Mouse (Mus musculus) myocyte (in vitro differentiated cells): ENCODE measurements around the gene Wwc1. TPM values are rescaled to one million over a fixed set of nuclear protein-coding genes. Genes with fewer than 3 reads are reported as not detected.

Experiments used
- H3K27me3 ChIP-seq: one replicate; pipeline ENCODE4 v1.6.1; 2011; ENCODE audit not compliant: control insufficient read depth, insufficient read depth, insufficient read length
- H3K36me3 ChIP-seq: one replicate; pipeline ENCODE4 v1.6.1; 2011; ENCODE audit not compliant: control insufficient read depth, insufficient read depth
- H3K4me2 ChIP-seq: one replicate; pipeline ENCODE4 v1.6.1; 2011; ENCODE audit warnings: low read depth, control low read depth
- H3K4me3 ChIP-seq: one replicate; pipeline ENCODE4 v1.5.1; 2011; ENCODE audit warnings: mild to moderate bottlenecking, control low read depth, moderate library complexity
- H3K79me2 ChIP-seq: one replicate; pipeline ENCODE4 v1.6.1; 2011; ENCODE audit not compliant: control insufficient read depth, insufficient read depth
- H3ac ChIP-seq: one replicate; pipeline ENCODE4 v1.6.1; 2011; ENCODE audit not compliant: control insufficient read depth, insufficient read length
- CEBPB ChIP-seq: IDR thresholded peaks from 2 replicates; pipeline ENCODE4 v1.6.1; 2011; ENCODE audit warnings: mild to moderate bottlenecking, moderate library complexity; ENCODE audit not compliant: poor library complexity, insufficient read depth, severe bottlenecking
- E2F4 ChIP-seq: IDR thresholded peaks from one replicate; pipeline ENCODE4 v1.6.1; 2011; ENCODE audit warnings: mild to moderate bottlenecking, control low read depth, moderate library complexity; ENCODE audit not compliant: insufficient read depth
- MAX ChIP-seq: IDR thresholded peaks from one replicate; pipeline ENCODE4 v1.6.1; 2011; ENCODE audit warnings: low read depth, mild to moderate bottlenecking, control low read depth
- MYOD1 ChIP-seq, 3 experiments: IDR thresholded peaks; one replicate each; pipeline ENCODE4 v1.6.1; 2011; ENCODE audit warnings: control low read depth in 2 of 3, low read depth in 2 of 3, mild to moderate bottlenecking in 2 of 3, moderate library complexity in 1 of 3; ENCODE audit not compliant: insufficient read length in 2 of 3, control insufficient read depth in 1 of 3
- MYOG ChIP-seq, 3 experiments: IDR thresholded peaks; one replicate each; pipeline ENCODE4 v1.6.1; 2011; ENCODE audit warnings: control low read depth in 2 of 3, low read depth in 2 of 3, mild to moderate bottlenecking in 2 of 3; ENCODE audit not compliant: insufficient read length in 2 of 3, control insufficient read depth in 1 of 3, insufficient read depth in 1 of 3
- POLR2A ChIP-seq: IDR thresholded peaks from one replicate; pipeline ENCODE4 v1.6.1; 2011; ENCODE audit warnings: low read depth, mild to moderate bottlenecking, control low read depth, moderate library complexity; ENCODE audit not compliant: insufficient read length
- POLR2AphosphoS2 ChIP-seq: IDR thresholded peaks from one replicate; pipeline ENCODE4 v1.6.1; 2011; ENCODE audit warnings: low read depth, control low read depth; ENCODE audit not compliant: insufficient read length
- REST ChIP-seq: IDR thresholded peaks from one replicate; pipeline ENCODE4 v1.6.1; 2011; ENCODE audit warnings: mild to moderate bottlenecking, control low read depth, moderate library complexity; ENCODE audit not compliant: insufficient read depth, insufficient read length
- SRF ChIP-seq: IDR thresholded peaks from one replicate; pipeline ENCODE4 v1.6.1; 2011; ENCODE audit warnings: low read depth; ENCODE audit not compliant: control insufficient read depth, insufficient read length
- TCF12 ChIP-seq: IDR thresholded peaks from one replicate; pipeline ENCODE4 v1.6.1; 2011; ENCODE audit warnings: mild to moderate bottlenecking, control low read depth; ENCODE audit not compliant: poor library complexity, insufficient read depth, severe bottlenecking
- TCF3 ChIP-seq: IDR thresholded peaks from one replicate; pipeline ENCODE4 v1.6.1; 2011; ENCODE audit warnings: low read depth, control low read depth; ENCODE audit not compliant: insufficient read length
- USF1 ChIP-seq: IDR thresholded peaks from one replicate; pipeline ENCODE4 v1.6.1; 2011; ENCODE audit warnings: low read depth, mild to moderate bottlenecking, control low read depth, moderate library complexity
- polyA plus RNA-seq: library from polyadenylated mRNA; unstranded; fragments of >200 nt; fragmentation: generic; extraction: Trizol; gene quantifications from one replicate; pipeline ENCODE4 v1.2.1, GENCODE M21; 2012; ENCODE audit warnings: missing spikeins

Wwc1 gene
- polyA plus RNA-seq, 1 experiment, result 1.2 TPM

- Histone ChIP-seq H3ac (no peak overlapping the region), H3K4me2 (no peak overlapping the region), H3K36me3 (peaks cover 98% of the 10 kb centered on the region), H3K4me3 (no peak overlapping the region), H3K27me3 (no peaks in the 10 kb centered on the region), H3K79me2 (no peaks in the 10 kb centered on the region)
- no peak for TF ChIP-seq MAX
- TF ChIP-seq POLR2A, result peak; percentile 25
- peak; percentile 57 for TF ChIP-seq POLR2AphosphoS2
- no peak for TF ChIP-seq E2F4
- TF ChIP-seq TCF12, result no peak
- TF ChIP-seq TCF3, result no peak
These were observed 164.0 kb downstream of the Wwc1 start for GRCm38 (mm10) chr11:35816316-35816715.

- TF ChIP-seq SRF (no peak), POLR2AphosphoS2 (no peak), MAX (no peak), REST (no peak), E2F4 (no peak), CEBPB (no peak), TCF12 (no peak), MYOG (IDR thresholded peaks at IDR 0.05; ENCODE audit: control insufficient read depth in 1 of 3, insufficient read depth in 1 of 3, insufficient read length in 2 of 3, low read depth in 2 of 3) (no peak), POLR2A (no peak), USF1 (no peak), MYOD1 (IDR thresholded peaks at IDR 0.05; ENCODE audit: control insufficient read depth in 1 of 3, insufficient read length in 2 of 3, low read depth in 2 of 3) (no peak), TCF3 (no peak)
- H3K27me3 ChIP-seq, result no peaks in the 10 kb centered on the region
- H3K36me3 ChIP-seq, result peaks cover 83% of the 10 kb centered on the region
- no peak overlapping the region for H3K4me3 ChIP-seq
- H3ac ChIP-seq, result no peak overlapping the region
- no peak overlapping the region for H3K4me2 ChIP-seq
- H3K79me2 ChIP-seq, result no peaks in the 10 kb centered on the region
These were observed 168.9 kb downstream of the Wwc1 start for GRCm38 (mm10) chr11:35811458-35811857.

GRCm38 (mm10) chr11:35801332-35801731, 179.0 kb downstream of the Wwc1 start:
- H3K79me2 ChIP-seq, result no peaks in the 10 kb centered on the region
- no peak overlapping the region for H3K4me3 ChIP-seq
- peaks cover 3% of the 10 kb centered on the region for H3K36me3 ChIP-seq
- H3ac ChIP-seq, result no peak overlapping the region
- no peak for TF ChIP-seq E2F4
- TF ChIP-seq TCF12, result no peak
- no peak for TF ChIP-seq SRF
- TF ChIP-seq TCF3, result no peak
- TF ChIP-seq POLR2AphosphoS2, result no peak
- TF ChIP-seq MYOD1 (IDR thresholded peaks at IDR 0.05; ENCODE audit: control insufficient read depth in 1 of 3, insufficient read length in 2 of 3, low read depth in 2 of 3), result no peak
- no peak for TF ChIP-seq MYOG (IDR thresholded peaks at IDR 0.05; ENCODE audit: control insufficient read depth in 1 of 3, insufficient read depth in 1 of 3, insufficient read length in 2 of 3, low read depth in 2 of 3)
- no peak for TF ChIP-seq CEBPB
- TF ChIP-seq REST, result no peak
- TF ChIP-seq POLR2A, result no peak
- TF ChIP-seq USF1, result no peak
- TF ChIP-seq MAX, result no peak
- H3K27me3 ChIP-seq, result no peaks in the 10 kb centered on the region
- no peak overlapping the region for H3K4me2 ChIP-seq

DNA sequence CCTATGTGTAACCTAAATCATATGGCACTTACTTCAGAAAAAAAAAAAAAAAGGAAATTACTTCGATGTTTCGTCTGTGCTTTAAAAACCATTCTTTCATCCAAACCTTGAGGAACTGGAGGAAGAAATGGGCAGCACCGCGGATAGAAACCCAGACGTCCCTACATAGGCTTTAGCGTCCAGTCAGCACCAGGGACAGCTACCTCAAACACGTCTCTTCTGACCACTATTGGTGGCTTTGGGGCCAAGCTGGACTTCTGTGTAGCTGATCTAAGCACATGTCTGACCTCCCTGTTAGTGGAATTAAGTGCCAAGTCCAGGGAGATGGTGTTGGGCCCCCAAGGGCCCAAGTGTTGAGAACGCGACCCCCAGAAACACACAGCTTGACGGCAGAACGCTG, 181.5 kb downstream of the Wwc1 start, which contains the start of gene Fbll1:
Gene Fbll1, minus strand, starts transcription at position 11 of the 400 bp plus-strand sequence.
- no peak within 1 kb of the TSS for H3ac ChIP-seq
- no peaks in the 10 kb centered on the region for H3K79me2 ChIP-seq
- H3K4me3 ChIP-seq, result no peak within 1 kb of the TSS
- H3K27me3 ChIP-seq, result no peaks in the 10 kb centered on the region
- H3K36me3 ChIP-seq, result no peaks in the 10 kb centered on the region
- no peak within 1 kb of the TSS for H3K4me2 ChIP-seq
- TF ChIP-seq REST (peak; percentile 94), CEBPB (no peak)

DNA sequence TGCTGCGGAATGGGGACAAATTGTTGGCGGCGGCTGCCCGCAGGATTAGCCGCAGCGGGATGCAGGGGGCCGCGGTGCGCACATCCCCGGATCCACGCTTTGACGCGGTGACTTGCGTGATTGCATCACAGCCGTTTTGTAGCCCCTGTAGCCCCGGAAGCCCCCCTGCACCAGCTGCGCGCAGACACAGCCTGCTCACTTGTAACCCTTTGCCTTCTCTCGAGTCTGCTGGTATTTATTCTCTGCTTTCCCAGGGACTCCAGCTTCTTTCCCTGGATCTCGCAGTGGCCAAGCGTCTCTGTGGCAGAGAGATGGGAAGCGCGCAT, 181.9 kb downstream of the Wwc1 start:
- H3K36me3 ChIP-seq, result no peaks in the 10 kb centered on the region
- no peak overlapping the region for H3K4me2 ChIP-seq
- TF ChIP-seq USF1, result no peak
- no peak for TF ChIP-seq POLR2AphosphoS2
- TF ChIP-seq CEBPB, result no peak
- no peak for TF ChIP-seq MYOD1 (IDR thresholded peaks at IDR 0.05; ENCODE audit: control insufficient read depth in 1 of 3, insufficient read length in 2 of 3, low read depth in 2 of 3)
- TF ChIP-seq TCF3, result no peak
- no peak for TF ChIP-seq SRF
- TF ChIP-seq TCF12, result no peak
- no peak for TF ChIP-seq POLR2A
- TF ChIP-seq E2F4, result no peak
- no peak for TF ChIP-seq MAX
- no peak for TF ChIP-seq REST
- TF ChIP-seq MYOG (IDR thresholded peaks at IDR 0.05; ENCODE audit: control insufficient read depth in 1 of 3, insufficient read depth in 1 of 3, insufficient read length in 2 of 3, low read depth in 2 of 3), result no peak
- no peak overlapping the region for H3K4me3 ChIP-seq
- no peaks in the 10 kb centered on the region for H3K27me3 ChIP-seq
- no peak overlapping the region for H3ac ChIP-seq
- H3K79me2 ChIP-seq, result no peaks in the 10 kb centered on the region
